Mouse (Mus musculus): ENCODE measurements around the gene Gm14434.
"Not testable (repeated sequence)": the region's sequence is repeated elsewhere in the genome, so short reads cannot be mapped to it uniquely, and the experiment has no call there.

The Gm14434 gene

GRCm38 (mm10) chr2:176486683-176487082, at the start of gene Gm14434:
Gene Gm14434, minus strand, starts transcription at chr2:176486783.
- DNase-seq: not testable (repeated sequence)

- not testable (repeated sequence) for DNase-seq
Measured at GRCm38 (mm10) chr2:176520756-176521155, 34.2 kb upstream of the Gm14434 start, which contains the start of gene Zfp967. Gene Zfp967, plus strand, starts transcription at chr2:176521056.

- DNase-seq: not testable (repeated sequence)
Measured at GRCm38 (mm10) chr2:176423294-176423693, 63.3 kb downstream of the Gm14434 start, which contains the start of gene Gm14435. Gene Gm14435, plus strand, starts transcription at chr2:176423594.

All from right cerebral cortex, adult 18-20 months (tissue).